Mouse (Mus musculus) embryonic facial prominence, embryonic 14.5 days (tissue): ENCODE measurements around the gene Rhof. TPM values are rescaled to one million over a fixed set of nuclear protein-coding genes. Genes with fewer than 3 reads are reported as not detected.

Source experiments
- ATAC-seq: fragments of 200-750 bp; cut with Nextera tagmentation; 2 replicates; pipeline ENCODE4 v1.8.0; 2017; ENCODE audit warnings: low read depth, moderate number of reproducible peaks, moderate TSS enrichment
- DNase-seq: peaks from one replicate; pipeline ENCODE4 v3.0.0-alpha.2; 2015; ENCODE audit warnings: low spot score
- H3K27ac ChIP-seq: fragments of 300-500 bp; sonication (generic); replicated peaks from 2 replicates; pipeline ENCODE4 v1.5.1; 2014; ENCODE audit warnings: low read depth, mild to moderate bottlenecking, low read length, moderate library complexity
- H3K27me3 ChIP-seq: fragments of 300-500 bp; sonication (generic); replicated peaks from 2 replicates; pipeline ENCODE4 v1.6.1; 2014; ENCODE audit warnings: low read length; ENCODE audit not compliant: control insufficient read depth, insufficient read depth
- H3K36me3 ChIP-seq: fragments of 300-500 bp; sonication (generic); 2 replicates; pipeline ENCODE4 v1.6.1; 2014; ENCODE audit warnings: low read length, mixed read lengths; ENCODE audit not compliant: control insufficient read depth, insufficient read depth
- H3K4me1 ChIP-seq: fragments of 300-500 bp; sonication (generic); 2 replicates; pipeline ENCODE4 v1.6.1; 2014; ENCODE audit warnings: antibody characterized with exemption, low read length; ENCODE audit not compliant: control insufficient read depth, insufficient read depth
- H3K4me2 ChIP-seq: fragments of 300-500 bp; sonication (generic); 2 replicates; pipeline ENCODE4 v1.6.1; 2014; ENCODE audit warnings: low read depth, mild to moderate bottlenecking, low read length, moderate library complexity, mixed read lengths
- H3K4me3 ChIP-seq: fragments of 300-500 bp; sonication (generic); 2 replicates; pipeline ENCODE4 v1.5.1; 2014; ENCODE audit warnings: low read depth, mild to moderate bottlenecking, low read length
- H3K9ac ChIP-seq: fragments of 300-500 bp; sonication (generic); 2 replicates; pipeline ENCODE4 v1.6.1; 2014; ENCODE audit warnings: low read depth, mild to moderate bottlenecking, low read length, moderate library complexity, mixed read lengths
- H3K9me3 ChIP-seq: fragments of 300-500 bp; sonication (generic); 2 replicates; pipeline ENCODE4 v1.6.1; 2016; ENCODE audit warnings: low read length; ENCODE audit not compliant: control insufficient read depth
- WGBS: fragments of 180-500 bp; shearing (Covaris S2); extraction: QIAGEN DNeasy Blood & Tissue Kit; methylation state at CpG from one replicate; pipeline ENCODE4 v1.1.7; 2014; 5-methylcytosine and 5-hydroxymethylcytosine counted together
- polyA plus RNA-seq: library from polyadenylated mRNA; unstranded; fragments of >200 nt; fragmentation: Nextera tagmentation; extraction: Ambion mirVana; gene quantifications from 2 replicates; pipeline ENCODE4 v1.2.1, GENCODE M21; 2014

The Rhof gene
- polyA plus RNA-seq, 1 experiment from 2014 or later, result 5.2 TPM

DNA sequence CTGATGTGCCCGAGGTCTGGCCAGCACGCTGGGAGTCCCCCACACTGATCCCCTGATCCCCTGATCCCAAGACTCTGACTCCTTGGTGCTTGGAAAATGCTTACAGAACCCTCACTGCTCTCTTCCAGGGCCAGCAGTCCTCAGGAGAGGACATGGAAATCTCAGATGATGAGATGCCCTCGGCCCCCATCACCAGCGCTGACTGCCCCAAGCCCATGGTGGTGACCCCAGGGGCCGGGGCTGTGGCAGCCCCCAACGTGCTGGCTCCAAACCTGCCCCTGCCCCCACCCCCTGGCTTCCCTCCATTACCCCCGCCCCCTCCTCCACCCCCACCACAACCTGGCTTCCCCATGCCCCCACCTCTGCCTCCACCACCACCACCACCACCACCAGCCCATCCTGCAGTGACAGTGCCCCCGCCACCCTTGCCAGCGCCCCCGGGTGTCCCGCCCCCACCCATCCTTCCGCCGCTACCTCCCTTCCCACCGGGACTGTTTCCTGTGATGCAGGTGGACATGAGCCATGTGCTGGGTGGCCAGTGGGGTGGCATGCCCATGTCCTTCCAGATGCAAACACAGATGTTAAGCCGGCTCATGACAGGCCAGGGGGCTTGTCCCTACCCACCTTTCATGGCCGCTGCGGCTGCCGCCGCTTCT lies 19.3 kb upstream of the Rhof start:
- no peak overlapping the region for H3K4me2 ChIP-seq
- peaks cover 88% of the 10 kb centered on the region for H3K36me3 ChIP-seq
- 93% methylated on average over 16 of the region's 19 CpGs for WGBS
- peaks cover 19% of the 10 kb centered on the region for H3K4me1 ChIP-seq
- H3K27me3 ChIP-seq, result no peaks in the 10 kb centered on the region
- H3K4me3 ChIP-seq, result no peak overlapping the region
- no peak overlapping the region for H3K27ac ChIP-seq
- no peak for ATAC-seq
- no peak for DNase-seq
- H3K9me3 ChIP-seq, result no peaks in the 10 kb centered on the region
- H3K9ac ChIP-seq, result no peak overlapping the region

DNA sequence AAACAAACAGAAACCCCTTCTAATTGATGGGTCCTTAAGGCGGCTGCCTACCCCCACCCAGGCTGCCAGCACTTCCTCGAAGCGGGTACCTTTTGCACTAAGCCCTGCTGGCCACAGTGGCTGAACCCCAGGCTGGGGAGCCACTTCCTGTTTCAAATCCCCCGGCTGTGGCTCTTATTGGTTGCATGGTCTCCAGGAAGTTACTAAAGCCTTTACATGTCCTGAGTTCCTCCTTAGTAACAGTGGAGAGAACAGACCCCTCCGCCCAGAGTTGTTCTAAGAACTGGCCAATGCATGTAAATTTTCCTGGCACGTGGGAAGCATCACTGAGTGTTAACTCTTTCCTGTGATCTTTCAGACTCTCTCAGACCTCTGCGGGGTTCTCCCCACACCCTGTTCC lies 18.6 kb upstream of the Rhof start:
- peaks cover 87% of the 10 kb centered on the region for H3K36me3 ChIP-seq
- H3K9me3 ChIP-seq, result no peaks in the 10 kb centered on the region
- no peak overlapping the region for H3K27ac ChIP-seq
- peak; percentile 76 for DNase-seq
- peaks cover 19% of the 10 kb centered on the region for H3K4me1 ChIP-seq
- peak overlapping the region; percentile 32; the same call in 1 of the 2 replicates for H3K4me3 ChIP-seq
- H3K27me3 ChIP-seq, result no peaks in the 10 kb centered on the region
- no peak for ATAC-seq
- WGBS, result 37% methylated on average over 7 of the region's 7 CpGs
- H3K4me2 ChIP-seq, result peak overlapping the region; percentile 55
- peak overlapping the region; percentile 34 for H3K9ac ChIP-seq

DNA sequence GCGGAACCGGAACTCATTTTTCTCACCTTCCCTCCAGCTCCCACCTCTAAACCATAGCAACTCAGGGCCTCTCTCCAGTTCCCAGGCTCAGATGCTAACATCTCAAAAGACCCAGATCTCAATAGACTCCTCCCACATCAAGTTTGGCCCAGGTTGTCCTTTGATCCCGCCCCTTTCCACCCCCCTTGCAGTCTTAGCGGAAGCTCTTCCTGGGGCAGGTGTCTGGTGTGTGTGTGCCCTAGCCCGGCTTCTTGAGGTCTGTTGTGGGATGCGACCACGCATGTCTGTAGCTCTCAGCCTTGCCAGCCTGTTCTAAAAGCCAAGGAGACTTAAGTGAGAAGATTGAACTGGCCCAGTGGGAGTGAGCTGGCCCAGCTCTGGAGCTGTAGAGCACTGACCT lies 18.1 kb upstream of the Rhof start:
- Histone ChIP-seq H3K27ac (no peak overlapping the region), H3K4me1 (peaks cover 21% of the 10 kb centered on the region), H3K4me3 (peak overlapping the region; percentile 32), H3K36me3 (peaks cover 88% of the 10 kb centered on the region), H3K9me3 (no peaks in the 10 kb centered on the region), H3K27me3 (no peaks in the 10 kb centered on the region), H3K9ac (peak overlapping the region; percentile 34), H3K4me2 (peak overlapping the region; percentile 55)
- ATAC-seq (no peak), DNase-seq (no peak)
- WGBS, result 36% methylated on average over 7 of the region's 7 CpGs

DNA sequence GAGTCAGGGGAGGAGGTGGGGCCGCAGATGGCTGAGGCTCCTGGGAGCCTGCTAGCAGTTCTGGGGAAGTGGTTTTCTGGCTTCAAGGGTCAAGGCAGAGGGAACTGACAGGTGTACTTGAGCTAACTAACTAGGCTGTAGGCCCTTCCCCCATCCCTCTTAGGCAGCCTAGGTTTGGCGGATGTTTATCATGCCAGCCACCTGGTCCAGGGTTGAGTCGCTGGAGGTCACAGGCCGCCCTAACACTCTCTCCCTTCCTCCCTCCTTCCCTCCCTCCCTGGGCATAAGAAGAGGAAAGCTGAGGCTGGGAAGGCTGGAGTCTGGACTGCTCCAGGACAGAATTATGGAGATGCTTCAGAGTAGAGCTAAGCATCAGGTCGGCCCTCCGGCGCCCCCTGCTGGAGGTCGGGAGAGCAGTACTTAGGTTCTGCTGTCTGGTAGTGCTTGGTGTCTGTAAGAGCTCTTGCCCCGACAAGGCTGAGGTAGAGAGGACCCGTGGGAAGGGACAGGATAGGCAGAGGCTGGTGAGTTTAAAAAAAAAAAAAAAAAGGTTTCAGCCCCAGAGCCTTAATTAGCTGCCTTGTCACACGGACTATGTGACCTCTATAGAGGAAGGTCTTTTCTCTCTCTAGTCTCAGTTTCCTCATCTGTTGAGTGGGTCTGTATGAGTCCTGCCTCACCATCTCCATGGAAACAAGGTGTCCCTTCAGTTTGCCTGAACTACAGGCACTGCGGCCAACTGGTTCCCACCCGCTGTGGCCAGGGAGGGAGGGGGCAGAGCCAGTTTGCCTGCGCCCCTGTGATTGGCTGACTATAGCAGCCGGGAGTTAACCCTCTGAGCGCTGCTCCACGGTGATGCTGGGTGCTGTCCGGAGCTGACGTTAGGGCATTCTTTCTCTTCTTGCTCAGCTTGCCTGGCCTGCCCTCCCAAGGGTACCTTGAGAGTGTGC lies 17.2 kb upstream of the Rhof start:
- H3K4me1 ChIP-seq, result peaks cover 30% of the 10 kb centered on the region

DNA sequence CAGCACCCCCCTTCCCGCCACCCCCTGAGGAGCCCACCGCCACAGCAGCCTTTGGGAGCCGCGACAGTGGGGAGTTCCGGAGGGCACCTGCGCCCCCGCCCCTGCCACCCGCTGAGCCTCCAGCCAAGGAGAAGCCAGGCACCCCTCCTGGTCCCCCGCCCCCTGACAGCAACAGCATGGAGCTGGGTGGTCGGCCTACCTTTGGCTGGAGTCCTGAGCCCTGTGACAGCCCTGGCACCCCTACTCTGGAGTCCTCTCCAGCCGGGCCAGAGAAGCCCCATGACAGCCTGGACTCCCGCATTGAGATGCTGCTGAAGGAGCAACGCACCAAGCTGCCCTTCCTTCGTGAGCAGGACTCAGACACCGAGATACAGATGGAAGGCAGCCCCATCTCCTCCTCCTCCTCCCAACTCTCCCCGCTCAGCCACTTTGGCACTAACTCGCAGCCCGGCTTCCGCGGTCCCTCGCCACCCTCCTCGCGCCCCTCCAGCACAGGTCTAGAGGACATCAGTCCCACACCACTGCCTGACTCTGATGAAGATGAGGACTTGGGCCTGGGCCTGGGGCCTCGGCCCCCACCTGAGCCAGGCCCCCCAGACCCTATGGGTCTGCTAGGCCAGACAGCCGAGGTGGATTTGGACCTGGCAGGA lies 15.7 kb upstream of the Rhof start:
- Histone ChIP-seq H3K9me3 (no peaks in the 10 kb centered on the region), H3K4me2 (no peak overlapping the region), H3K9ac (no peak overlapping the region), H3K4me3 (no peak overlapping the region), H3K27me3 (no peaks in the 10 kb centered on the region), H3K27ac (no peak overlapping the region), H3K36me3 (peaks cover 71% of the 10 kb centered on the region), H3K4me1 (peaks cover 39% of the 10 kb centered on the region)
- ATAC-seq (no peak), DNase-seq (no peak)
- 83% methylated on average over 22 of the region's 25 CpGs for WGBS

More for the DNA sequence above, 17.2 kb upstream of the Rhof start:
- 7% methylated on average over 19 of the region's 19 CpGs for WGBS
- peak overlapping the region; percentile 54; the same call in 1 of the 2 replicates for H3K27ac ChIP-seq
- H3K27me3 ChIP-seq, result no peaks in the 10 kb centered on the region
- peak; percentile 90 for DNase-seq
- H3K4me2 ChIP-seq, result peak overlapping the region; percentile 55
- no peaks in the 10 kb centered on the region for H3K9me3 ChIP-seq
- H3K36me3 ChIP-seq, result peaks cover 86% of the 10 kb centered on the region
- ATAC-seq, result peak; percentile 93
- peak overlapping the region; percentile 32 for H3K4me3 ChIP-seq
- peak overlapping the region; percentile 39 for H3K9ac ChIP-seq

DNA sequence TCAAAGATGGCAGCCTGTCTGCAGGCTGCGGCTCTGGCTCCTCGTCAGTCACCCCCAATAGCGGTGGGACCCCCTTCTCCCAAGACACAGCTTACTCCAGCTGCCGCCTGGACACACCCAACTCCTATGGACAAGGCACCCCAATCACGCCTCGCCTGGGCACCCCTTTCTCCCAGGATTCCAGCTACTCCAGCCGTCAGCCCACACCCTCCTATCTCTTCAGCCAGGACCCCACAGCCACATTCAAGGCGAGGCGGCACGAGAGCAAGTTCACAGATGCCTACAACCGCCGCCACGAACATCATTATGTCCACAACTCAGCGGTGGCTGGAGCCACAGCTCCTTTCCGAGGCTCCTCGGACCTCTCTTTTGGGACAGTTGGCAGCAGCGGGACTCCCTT lies 15.1 kb upstream of the Rhof start:
- DNase-seq, result no peak
- Histone ChIP-seq H3K27me3 (no peaks in the 10 kb centered on the region), H3K36me3 (peaks cover 65% of the 10 kb centered on the region), H3K4me2 (no peak overlapping the region), H3K4me1 (peaks cover 39% of the 10 kb centered on the region), H3K9ac (no peak overlapping the region), H3K4me3 (no peak overlapping the region), H3K27ac (no peak overlapping the region), H3K9me3 (no peaks in the 10 kb centered on the region)
- no peak for ATAC-seq
- 89% methylated on average over 17 of the region's 17 CpGs for WGBS

DNA sequence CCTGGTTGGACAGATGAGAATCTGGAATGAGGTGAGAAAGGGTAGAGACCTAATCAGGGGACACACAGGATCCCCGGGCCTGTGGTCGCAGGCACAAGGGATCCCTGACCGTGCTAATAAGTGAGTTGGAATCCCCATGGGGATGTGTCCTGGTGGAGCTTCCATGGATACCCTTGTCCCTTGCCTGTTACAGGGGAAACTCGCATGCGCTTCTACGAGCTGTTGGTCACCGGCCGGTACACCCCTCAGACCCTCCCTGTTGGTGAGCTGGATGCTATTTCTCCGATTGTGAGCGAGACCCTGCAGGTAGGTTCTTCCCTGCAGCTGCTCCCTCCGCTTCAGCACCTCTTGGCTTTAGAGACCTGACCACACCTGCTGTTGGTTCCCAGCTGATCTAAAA lies 13.9 kb upstream of the Rhof start:
- no peak overlapping the region for H3K9ac ChIP-seq
- no peak for ATAC-seq
- no peaks in the 10 kb centered on the region for H3K27me3 ChIP-seq
- no peaks in the 10 kb centered on the region for H3K9me3 ChIP-seq
- no peak overlapping the region for H3K27ac ChIP-seq
- no peak for DNase-seq
- peaks cover 39% of the 10 kb centered on the region for H3K4me1 ChIP-seq
- H3K4me2 ChIP-seq, result 0 out of 2 replicates have a peak overlapping the region, but pooled peaks have one; percentile 100
- 89% methylated on average over 11 of the region's 11 CpGs for WGBS
- peaks cover 52% of the 10 kb centered on the region for H3K36me3 ChIP-seq
- no peak overlapping the region for H3K4me3 ChIP-seq

DNA sequence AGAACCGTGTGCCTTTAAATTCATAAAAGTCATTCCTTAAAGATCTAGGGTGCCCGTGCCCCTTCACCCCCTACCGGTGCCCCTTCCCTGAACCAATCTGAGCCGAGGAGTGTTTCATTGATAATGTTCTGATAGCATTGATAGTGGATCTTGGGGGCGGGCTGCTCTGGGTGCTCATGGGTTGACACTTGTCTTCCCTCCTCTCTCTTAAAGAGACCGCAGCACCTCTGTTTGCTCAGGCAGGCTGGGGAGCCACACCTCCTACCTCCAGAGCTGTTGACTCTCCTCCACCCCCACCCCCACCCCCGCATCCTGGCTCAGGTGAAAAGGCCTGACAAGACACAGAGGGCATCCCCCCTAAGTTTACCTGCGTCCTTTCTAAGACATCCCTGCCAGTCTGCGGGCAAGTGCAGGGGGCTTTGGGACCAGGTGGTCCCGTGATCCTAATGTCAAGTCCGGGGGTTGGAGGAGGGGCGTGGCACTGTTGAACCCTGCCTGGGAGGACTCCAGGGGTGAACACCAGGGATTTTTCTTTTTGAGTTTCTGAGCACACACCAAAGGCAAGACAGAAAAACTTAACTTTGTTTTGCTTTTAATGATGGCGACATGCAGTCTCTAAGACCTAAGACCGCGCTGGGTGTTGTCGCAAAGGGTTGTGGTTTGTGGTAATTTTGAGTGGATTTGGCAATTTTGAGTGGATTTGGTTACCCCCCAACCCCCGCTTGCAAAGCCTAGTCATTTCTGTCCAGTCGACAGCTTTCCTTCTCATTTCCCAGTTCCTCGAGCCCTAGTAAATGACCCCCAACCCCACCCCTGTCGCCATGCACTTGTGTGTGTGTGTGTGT lies 12.5 kb upstream of the Rhof start:
- DNase-seq (no peak), ATAC-seq (no peak)
- peak overlapping the region; percentile 100 for H3K4me2 ChIP-seq
- H3K4me1 ChIP-seq, result peaks cover 28% of the 10 kb centered on the region
- peak overlapping the region; percentile 90 for H3K4me3 ChIP-seq
- H3K27me3 ChIP-seq, result no peaks in the 10 kb centered on the region
- WGBS, result 30% methylated on average over 20 of the region's 20 CpGs
- H3K9ac ChIP-seq, result peak overlapping the region; percentile 100
- H3K27ac ChIP-seq, result no peak overlapping the region; the same call in 1 of the 2 replicates
- peaks cover 42% of the 10 kb centered on the region for H3K36me3 ChIP-seq
- no peaks in the 10 kb centered on the region for H3K9me3 ChIP-seq
